Mouse (Mus musculus): ENCODE measurements at regions not wholly inside any gene's neighbourhood (a gene's known extent, or its start where the extent isn't known, plus 50 kb on each side); places are given as distances from the start of the nearest gene placed in this dataset.
A peak's percentile ranks its signal among the peaks of the same experiment; 100 is the strongest.

DNA sequence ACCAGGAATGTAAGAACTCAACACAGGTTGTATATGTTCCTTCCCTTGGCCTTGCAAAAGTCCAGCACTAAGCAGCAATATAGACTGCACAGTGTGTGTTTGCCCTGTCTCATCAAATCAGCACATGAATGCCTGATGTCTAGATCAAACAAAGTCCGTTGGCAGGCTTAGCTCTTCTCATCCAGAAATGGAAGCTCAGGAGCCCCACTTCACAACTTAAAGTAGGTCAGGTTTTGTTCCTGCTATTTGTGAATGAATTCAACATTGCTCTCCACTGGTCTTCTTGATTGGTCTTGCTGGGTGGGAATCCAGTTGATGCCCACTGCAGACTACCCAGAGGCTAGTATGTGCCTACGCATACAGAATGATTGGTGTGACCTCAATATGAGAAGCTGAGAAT, 80.8 kb upstream of the Trib2 start:
- 60% methylated on average over 2 of the region's 2 CpGs for WGBS
- H3K36me3 ChIP-seq (ENCODE audit: insufficient read depth, low read length): no peaks in the 10 kb centered on the region
- 0 out of 2 replicates have a peak, but pooled peaks cover 9% of the 10 kb centered on the region for H3K4me1 ChIP-seq (ENCODE audit: insufficient read depth, low read length)
- no peak overlapping the region for H3K4me3 ChIP-seq (ENCODE audit: low read length)
- DNase-seq (ENCODE audit: low spot score) (peak; percentile 55), ATAC-seq (peak; percentile 79)
- no peak for TF ChIP-seq CTCF (IDR thresholded peaks at IDR 0.05; ENCODE audit: low read depth)
- H3K4me2 ChIP-seq (ENCODE audit: low read depth, low read length): no peak overlapping the region
- peak overlapping the region; percentile 41; the same call in 1 of the 2 replicates for H3K27ac ChIP-seq
- H3K9me3 ChIP-seq (ENCODE audit: low read length): no peaks in the 10 kb centered on the region
- H3K9ac ChIP-seq (replicated peaks; ENCODE audit: low read length): no peak overlapping the region
- H3K27me3 ChIP-seq (ENCODE audit: insufficient read depth, low read length): no peaks in the 10 kb centered on the region

DNA sequence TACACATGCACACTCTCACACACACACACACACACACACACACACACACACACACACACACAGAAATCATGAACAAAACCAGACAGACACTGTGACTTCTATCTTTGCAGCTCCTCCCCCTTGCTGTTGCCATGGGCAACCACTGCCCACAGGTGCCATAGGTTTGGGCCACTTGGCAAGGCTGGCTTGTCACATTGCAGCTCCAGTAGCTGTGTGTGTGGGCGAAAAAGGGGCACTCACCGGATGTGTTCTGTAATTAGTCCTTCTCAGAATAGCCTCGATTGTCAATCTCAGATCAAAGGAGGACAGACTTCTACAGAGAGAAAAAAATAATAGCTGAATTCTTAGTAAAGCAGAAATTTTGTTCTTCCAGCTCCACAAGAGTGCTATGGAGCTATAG, 79.8 kb upstream of the Trib2 start:
- no peaks in the 10 kb centered on the region for H3K36me3 ChIP-seq (ENCODE audit: insufficient read depth, low read length)
- ATAC-seq: peak; percentile 82
- no peak overlapping the region for H3K4me3 ChIP-seq (ENCODE audit: low read length)
- peak; percentile 77 for DNase-seq (ENCODE audit: low spot score)
- 0 out of 2 replicates have a peak overlapping the region, but pooled peaks have one; percentile 41 for H3K27ac ChIP-seq
- 0 out of 2 replicates have a peak, but pooled peaks cover 9% of the 10 kb centered on the region for H3K4me1 ChIP-seq (ENCODE audit: insufficient read depth, low read length)
- H3K27me3 ChIP-seq (ENCODE audit: insufficient read depth, low read length): no peaks in the 10 kb centered on the region
- H3K9me3 ChIP-seq (ENCODE audit: low read length): no peaks in the 10 kb centered on the region
- no peak overlapping the region for H3K9ac ChIP-seq (replicated peaks; ENCODE audit: low read length)
- WGBS: 38% methylated on average over 3 of the region's 3 CpGs
- no peak overlapping the region for H3K4me2 ChIP-seq (ENCODE audit: low read depth, low read length)
- no peak for TF ChIP-seq CTCF (IDR thresholded peaks at IDR 0.05; ENCODE audit: low read depth)

DNA sequence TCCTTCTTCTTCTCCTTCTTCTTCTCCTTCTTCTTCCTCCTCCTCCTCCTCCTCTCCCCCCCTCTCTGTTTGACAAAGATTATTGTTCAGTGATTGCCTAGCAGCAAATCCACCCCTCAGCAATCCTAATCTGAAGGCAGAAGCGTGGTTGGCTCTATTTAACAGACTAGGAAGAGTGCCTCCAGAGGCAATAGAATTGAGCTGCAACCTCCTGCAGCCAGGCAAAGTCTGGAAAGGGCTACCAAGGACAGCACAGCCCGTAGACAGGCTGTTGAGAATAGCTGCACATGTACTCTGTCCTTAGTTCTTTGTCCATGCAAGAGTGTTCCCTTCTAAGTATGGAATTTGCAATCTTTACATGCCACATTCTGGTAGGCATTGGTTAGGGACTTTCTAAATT, 78.5 kb upstream of the Trib2 start:
- no peak overlapping the region for H3K4me2 ChIP-seq (ENCODE audit: low read depth, low read length)
- 53% methylated on average over 2 of the region's 2 CpGs for WGBS
- no peak for DNase-seq (ENCODE audit: low spot score)
- no peak overlapping the region for H3K27ac ChIP-seq
- H3K4me1 ChIP-seq (ENCODE audit: insufficient read depth, low read length): 0 out of 2 replicates have a peak, but pooled peaks cover 9% of the 10 kb centered on the region
- H3K9ac ChIP-seq (replicated peaks; ENCODE audit: low read length): no peak overlapping the region
- no peak overlapping the region for H3K4me3 ChIP-seq (ENCODE audit: low read length)
- no peaks in the 10 kb centered on the region for H3K27me3 ChIP-seq (ENCODE audit: insufficient read depth, low read length)
- H3K9me3 ChIP-seq (ENCODE audit: low read length): no peaks in the 10 kb centered on the region
- no peak for ATAC-seq
- TF ChIP-seq CTCF (IDR thresholded peaks at IDR 0.05; ENCODE audit: low read depth): no peak
- H3K36me3 ChIP-seq (ENCODE audit: insufficient read depth, low read length): no peaks in the 10 kb centered on the region

DNA sequence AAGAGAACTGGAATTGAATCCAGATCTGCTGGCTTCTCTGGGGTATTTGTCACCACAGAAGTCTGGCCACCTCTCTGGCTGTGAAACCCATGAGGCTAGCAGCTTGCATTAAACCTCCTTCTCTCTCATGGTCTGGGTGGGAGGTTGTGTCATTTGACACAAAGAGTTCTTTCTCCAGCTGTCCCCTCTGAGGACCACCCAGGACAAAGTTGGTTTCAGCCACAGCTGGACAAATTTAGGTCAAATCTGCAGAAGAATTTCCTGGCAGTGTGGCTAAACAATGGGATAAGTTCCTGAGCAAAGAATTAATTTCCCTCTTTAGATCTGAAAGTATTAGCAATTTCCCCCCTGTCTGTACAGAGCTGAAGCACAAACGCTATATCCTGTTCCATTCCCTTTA, 73.9 kb upstream of the Trib2 start:
- no peak overlapping the region for H3K9ac ChIP-seq (replicated peaks; ENCODE audit: low read length)
- DNase-seq (ENCODE audit: low spot score) (no peak), ATAC-seq (no peak)
- 44% methylated on average over 1 of the region's 1 CpGs for WGBS
- no peaks in the 10 kb centered on the region for H3K9me3 ChIP-seq (ENCODE audit: low read length)
- no peaks in the 10 kb centered on the region for H3K27me3 ChIP-seq (ENCODE audit: insufficient read depth, low read length)
- no peak overlapping the region for H3K27ac ChIP-seq
- no peak overlapping the region for H3K4me2 ChIP-seq (ENCODE audit: low read depth, low read length)
- TF ChIP-seq CTCF (IDR thresholded peaks at IDR 0.05; ENCODE audit: low read depth): no peak
- no peak overlapping the region for H3K4me3 ChIP-seq (ENCODE audit: low read length)
- H3K4me1 ChIP-seq (ENCODE audit: insufficient read depth, low read length): no peaks in the 10 kb centered on the region
- H3K36me3 ChIP-seq (ENCODE audit: insufficient read depth, low read length): no peaks in the 10 kb centered on the region

DNA sequence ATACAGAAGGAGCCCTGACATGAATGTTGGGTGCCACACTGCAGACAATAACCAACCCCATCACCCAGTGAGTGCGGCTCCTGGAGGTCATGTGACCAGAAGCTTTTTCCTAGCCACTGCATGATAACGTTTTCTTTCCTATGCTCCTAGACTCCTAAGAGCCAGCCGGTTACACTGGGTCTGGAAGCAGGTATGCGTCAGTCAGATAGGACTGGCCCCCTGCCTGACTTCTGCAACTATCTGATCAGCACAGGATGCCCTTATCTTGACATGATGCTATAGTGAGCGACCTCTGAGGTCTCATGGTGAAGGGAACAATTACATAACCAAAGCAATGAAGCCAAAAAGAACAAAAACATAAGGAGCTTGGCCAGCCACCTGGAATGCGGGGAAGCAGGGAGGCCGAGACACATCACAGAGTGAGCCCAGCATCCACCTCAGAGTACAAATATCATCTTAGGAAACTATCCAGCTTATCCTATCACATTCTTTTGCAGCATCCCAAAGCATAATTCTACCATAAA, 63.2 kb upstream of the Trib2 start:
- WGBS: 79% methylated on average over 7 of the region's 7 CpGs
- ATAC-seq: no peak

More for the DNA sequence above, 63.2 kb upstream of the Trib2 start:
- Histone ChIP-seq H3K36me3 (ENCODE audit: insufficient read depth, low read length) (no peaks in the 10 kb centered on the region), H3K4me2 (ENCODE audit: low read depth, low read length) (no peak overlapping the region), H3K4me1 (ENCODE audit: insufficient read depth, low read length) (no peaks in the 10 kb centered on the region), H3K9me3 (ENCODE audit: low read length) (no peaks in the 10 kb centered on the region), H3K27ac (no peak overlapping the region), H3K27me3 (ENCODE audit: insufficient read depth, low read length) (no peaks in the 10 kb centered on the region), H3K4me3 (ENCODE audit: low read length) (no peak overlapping the region), H3K9ac (replicated peaks; ENCODE audit: low read length) (no peak overlapping the region)
- no peak for TF ChIP-seq CTCF (IDR thresholded peaks at IDR 0.05; ENCODE audit: low read depth)
- no peak for DNase-seq (ENCODE audit: low spot score)
